Mouse (Mus musculus) liver, adult 2 months (tissue): ENCODE results near the gene Fhad1.

Source experiments
- CTCF ChIP-seq: fragments of 200-500 bp; IDR thresholded peaks from 2 replicates; pipeline ENCODE4 v1.5.1; 2011; ENCODE audit warnings: low read depth, low read length, control low read depth
- POLR2A ChIP-seq: fragments of 200-500 bp; IDR thresholded peaks from 2 replicates; pipeline ENCODE4 v1.6.1; 2011; ENCODE audit warnings: low read length, control low read depth; ENCODE audit not compliant: insufficient read depth; ENCODE audit errors: extremely low read depth

- TF ChIP-seq POLR2A (no peak), CTCF (no peak)
Observed at GRCm38 (mm10) chr4:141875481-141876108, 139.3 kb downstream of the Fhad1 start.
